Mouse (Mus musculus): ENCODE data around the gene Txn2. TPM values are rescaled to one million over a fixed set of nuclear protein-coding genes. Genes with fewer than 3 reads are reported as not detected.

The Txn2 gene
- not detected in 2 replicates for polyA plus RNA-seq (2012; ENCODE audit: insufficient read depth, insufficient read length, low replicate concordance, missing spikeins)

DNA sequence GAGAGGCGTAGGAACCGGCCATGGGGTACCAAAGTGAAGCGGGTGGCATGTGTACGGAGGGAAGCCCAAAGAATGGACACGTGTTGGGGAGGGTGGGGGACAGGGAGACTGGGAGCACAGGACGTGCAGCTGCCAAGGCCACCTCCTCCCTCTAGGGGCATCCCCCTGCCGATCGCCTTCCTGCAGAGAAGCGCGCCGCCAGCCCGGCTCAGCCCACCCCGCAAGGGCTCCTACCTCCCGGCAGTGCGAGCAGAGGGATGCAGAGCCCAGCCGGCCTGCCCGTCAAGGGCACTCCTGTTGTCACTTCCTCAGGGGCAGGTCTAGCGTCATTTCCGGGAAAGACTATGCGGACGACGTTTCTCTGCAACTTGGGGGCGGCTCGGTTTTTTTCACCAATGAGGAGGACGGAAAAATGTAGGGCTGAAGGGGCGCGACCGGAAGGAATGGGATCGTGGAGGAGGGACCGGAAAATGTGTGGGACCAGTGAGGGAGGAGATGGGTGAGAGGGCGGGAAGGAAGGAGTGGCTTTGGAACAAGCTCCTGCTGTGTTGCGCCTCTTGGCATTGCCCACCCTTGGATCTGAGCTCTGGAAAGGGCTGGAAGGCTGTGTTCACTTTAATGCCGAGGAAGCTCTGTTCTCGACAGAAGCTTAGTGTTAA, at the start of gene Txn2:
Gene Txn2, minus strand, starts transcription at position 334 of the 659 bp plus-strand sequence.
- H3K27ac ChIP-seq (ENCODE audit: insufficient read depth, low read depth, low read length), result peak within 1 kb of the TSS; percentile 94
- under 1% methylated on average over 34 of the region's 34 CpGs for WGBS
- H3K4me1 ChIP-seq (ENCODE audit: control insufficient read depth, insufficient read depth, low read length), result peaks cover 7% of the 10 kb centered on the region
- TF ChIP-seq CTCF (IDR thresholded peaks at IDR 0.05; ENCODE audit: insufficient read depth, low read depth, low read length) (no peak), POLR2A (IDR thresholded peaks at IDR 0.05; ENCODE audit: insufficient read depth, low read depth, low read length) (no peak; the same call in 1 of the 2 replicates)
- peak within 1 kb of the TSS; percentile 66 for H3K4me3 ChIP-seq (ENCODE audit: insufficient read depth, low read depth, low read length)

DNA sequence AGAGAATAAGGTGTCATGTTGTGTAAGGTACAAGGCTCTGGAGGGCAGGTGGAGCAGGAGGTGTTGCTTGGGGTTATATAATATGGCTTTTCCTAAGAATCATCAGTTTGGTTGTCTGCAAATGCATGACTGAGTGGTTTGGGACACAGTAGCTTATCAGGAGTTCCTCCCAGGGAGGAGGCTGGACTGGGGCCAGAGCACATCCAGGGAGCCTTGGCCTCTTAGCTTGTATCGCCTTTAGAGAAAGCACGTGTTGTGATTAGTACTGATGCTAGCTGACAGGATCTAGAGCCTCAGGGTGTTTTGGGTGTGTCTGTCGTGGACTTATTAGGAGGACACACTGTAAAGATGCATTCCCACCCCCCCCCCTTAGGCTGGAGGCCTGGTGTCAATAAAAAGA, 48.9 kb upstream of the Txn2 start:
- Histone ChIP-seq H3K27ac (ENCODE audit: insufficient read depth, low read depth, low read length) (no peak overlapping the region), H3K4me3 (ENCODE audit: insufficient read depth, low read depth, low read length) (no peak overlapping the region), H3K4me1 (ENCODE audit: control insufficient read depth, insufficient read depth, low read length) (peaks cover 4% of the 10 kb centered on the region)
- WGBS, result 56% methylated on average over 3 of the region's 3 CpGs
- TF ChIP-seq CTCF (IDR thresholded peaks at IDR 0.05; ENCODE audit: insufficient read depth, low read depth, low read length), result no peak
- no peak for TF ChIP-seq POLR2A (IDR thresholded peaks at IDR 0.05; ENCODE audit: insufficient read depth, low read depth, low read length)

- TF ChIP-seq POLR2A (IDR thresholded peaks at IDR 0.05; ENCODE audit: insufficient read depth, low read depth, low read length) (no peak), CTCF (IDR thresholded peaks at IDR 0.05; ENCODE audit: insufficient read depth, low read depth, low read length) (no peak)
- no peak overlapping the region for H3K4me3 ChIP-seq (ENCODE audit: insufficient read depth, low read depth, low read length)
- no peak overlapping the region for H3K27ac ChIP-seq (ENCODE audit: insufficient read depth, low read depth, low read length)
- 76% methylated on average over 6 of the region's 6 CpGs for WGBS
- H3K4me1 ChIP-seq (ENCODE audit: control insufficient read depth, insufficient read depth, low read length), result peaks cover 6% of the 10 kb centered on the region
Measured at GRCm38 (mm10) chr15:77974165-77974841, 45.5 kb upstream of the Txn2 start.

DNA sequence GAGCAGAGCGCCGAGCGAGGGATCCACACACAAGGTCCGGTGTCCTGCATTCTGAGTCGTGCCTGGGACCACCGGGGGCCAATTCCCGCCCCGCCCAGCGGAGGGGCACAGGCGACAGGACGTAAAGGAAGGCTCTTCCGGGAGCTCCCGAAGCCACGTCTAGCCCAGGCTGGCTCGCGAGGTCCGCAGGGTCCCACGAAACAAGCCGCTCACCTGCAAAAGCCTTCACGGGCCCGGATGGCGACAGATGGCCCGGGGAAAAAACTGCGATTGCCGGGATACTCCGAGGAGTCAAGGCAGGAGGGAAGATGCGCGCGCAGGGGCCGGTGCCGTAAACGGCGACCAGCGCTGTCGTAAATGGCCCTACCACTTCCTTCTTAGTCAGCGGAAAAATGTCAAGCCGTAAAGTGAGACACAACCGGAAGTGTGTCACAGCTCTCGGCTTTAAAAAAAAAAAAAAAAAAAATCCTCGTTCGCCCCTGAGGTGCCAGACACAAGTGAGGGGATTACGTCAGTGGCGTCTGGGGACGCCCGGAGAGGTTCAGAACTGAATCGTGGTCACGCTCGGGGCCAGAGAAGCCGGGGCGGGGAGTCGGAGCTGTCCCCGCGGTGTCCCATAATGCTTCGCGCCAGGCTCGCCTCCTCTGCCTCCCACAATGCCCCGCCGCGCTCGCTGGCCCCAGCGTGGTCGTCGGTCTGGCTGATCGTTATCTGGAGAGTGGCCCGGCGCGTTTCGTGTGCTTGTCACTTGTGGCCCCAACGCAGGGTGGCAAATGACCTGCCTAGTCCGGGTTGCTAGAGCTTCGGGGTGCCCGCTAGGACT, 41.9 kb upstream of the Txn2 start, which contains the start of gene Eif3d:
Gene Eif3d, minus strand, starts transcription at position 344 of the 823 bp plus-strand sequence.
- Histone ChIP-seq H3K27ac (ENCODE audit: insufficient read depth, low read depth, low read length) (peak within 1 kb of the TSS; percentile 99), H3K4me1 (ENCODE audit: control insufficient read depth, insufficient read depth, low read length) (peaks cover 11% of the 10 kb centered on the region), H3K4me3 (ENCODE audit: insufficient read depth, low read depth, low read length) (peak within 1 kb of the TSS; percentile 82)
- TF ChIP-seq POLR2A (IDR thresholded peaks at IDR 0.05; ENCODE audit: insufficient read depth, low read depth, low read length), result peak; percentile 67
- no peak for TF ChIP-seq CTCF (IDR thresholded peaks at IDR 0.05; ENCODE audit: insufficient read depth, low read depth, low read length)
- WGBS, result under 1% methylated on average over 72 of the region's 72 CpGs

DNA sequence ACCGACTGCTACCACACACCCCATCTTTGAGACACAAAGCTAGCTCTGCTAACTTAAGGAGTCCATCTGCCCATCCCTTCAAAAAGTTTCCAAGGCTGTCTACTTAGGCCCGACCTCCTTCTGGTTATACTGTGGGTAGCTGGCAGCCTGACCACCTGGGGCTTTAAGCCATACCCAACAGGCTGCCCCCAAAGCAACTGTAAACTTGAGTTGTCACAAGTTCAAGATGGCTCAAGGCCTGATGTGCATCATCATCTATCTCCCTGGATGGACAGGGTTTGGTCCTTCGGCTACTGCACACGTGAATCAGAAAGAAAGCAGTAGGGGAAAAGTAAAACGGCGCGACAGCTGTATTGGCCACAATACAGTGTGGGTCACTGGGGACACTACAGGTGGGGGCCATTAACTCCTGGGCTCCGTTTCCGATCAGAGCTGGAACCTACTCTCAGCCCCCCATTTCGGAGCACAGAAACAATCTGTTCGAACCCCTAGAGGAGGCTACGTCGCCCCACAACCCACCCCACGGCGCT, 41.2 kb upstream of the Txn2 start:
- Histone ChIP-seq H3K27ac (ENCODE audit: insufficient read depth, low read depth, low read length) (0 out of 2 replicates have a peak overlapping the region, but pooled peaks have one; percentile 5), H3K4me3 (ENCODE audit: insufficient read depth, low read depth, low read length) (peak overlapping the region; percentile 82), H3K4me1 (ENCODE audit: control insufficient read depth, insufficient read depth, low read length) (peaks cover 11% of the 10 kb centered on the region)
- 2% methylated on average over 15 of the region's 15 CpGs for WGBS
- TF ChIP-seq POLR2A (IDR thresholded peaks at IDR 0.05; ENCODE audit: insufficient read depth, low read depth, low read length), result no peak
- no peak for TF ChIP-seq CTCF (IDR thresholded peaks at IDR 0.05; ENCODE audit: insufficient read depth, low read depth, low read length)

DNA sequence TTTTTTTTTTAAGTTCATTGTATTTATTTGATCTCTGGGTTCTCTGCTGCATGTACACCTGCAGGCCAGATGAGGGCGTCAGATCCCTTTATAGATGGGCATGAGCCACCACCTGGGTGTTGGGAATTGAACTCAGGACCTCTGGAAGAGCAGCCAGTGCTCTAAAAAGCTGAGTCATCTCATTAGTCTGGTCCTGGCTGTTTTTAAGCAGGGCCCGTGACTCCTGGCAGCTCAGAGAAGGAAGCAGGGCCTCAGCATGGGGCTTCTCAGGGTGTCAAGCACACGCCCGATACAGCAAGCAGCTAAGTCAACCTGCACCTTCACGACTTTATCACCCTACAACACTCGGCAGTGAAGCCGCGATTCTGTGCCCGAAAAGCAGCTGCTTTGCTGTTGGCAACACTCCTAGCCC, 36.3 kb upstream of the Txn2 start:
- 75% methylated on average over 9 of the region's 9 CpGs for WGBS
- Histone ChIP-seq H3K4me1 (ENCODE audit: control insufficient read depth, insufficient read depth, low read length) (peaks cover 11% of the 10 kb centered on the region), H3K4me3 (ENCODE audit: insufficient read depth, low read depth, low read length) (no peak overlapping the region), H3K27ac (ENCODE audit: insufficient read depth, low read depth, low read length) (no peak overlapping the region)
- TF ChIP-seq POLR2A (IDR thresholded peaks at IDR 0.05; ENCODE audit: insufficient read depth, low read depth, low read length) (no peak), CTCF (IDR thresholded peaks at IDR 0.05; ENCODE audit: insufficient read depth, low read depth, low read length) (no peak)

DNA sequence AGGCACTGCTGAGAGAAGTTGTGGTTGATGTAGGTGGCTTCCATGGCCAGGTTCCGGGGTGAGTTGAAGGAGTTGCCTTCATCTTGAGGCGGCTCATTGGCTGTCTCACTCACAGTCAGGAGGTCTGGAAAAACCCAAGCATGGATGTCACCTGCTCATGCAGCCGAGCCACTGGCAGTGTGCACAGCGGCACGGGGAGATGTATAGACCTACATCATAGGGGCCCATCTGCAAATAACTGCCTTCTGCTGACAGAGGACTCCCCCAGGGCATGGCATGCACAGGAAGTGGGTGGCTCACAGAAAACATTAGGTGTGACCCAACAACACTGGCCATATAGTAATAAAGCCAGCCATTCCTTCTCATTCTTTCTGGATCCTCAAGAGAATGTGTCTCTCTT, 33.6 kb upstream of the Txn2 start:
- 96% methylated on average over 5 of the region's 5 CpGs for WGBS
- Histone ChIP-seq H3K27ac (ENCODE audit: insufficient read depth, low read depth, low read length) (no peak overlapping the region), H3K4me3 (ENCODE audit: insufficient read depth, low read depth, low read length) (no peak overlapping the region), H3K4me1 (ENCODE audit: control insufficient read depth, insufficient read depth, low read length) (no peaks in the 10 kb centered on the region)
- no peak for TF ChIP-seq POLR2A (IDR thresholded peaks at IDR 0.05; ENCODE audit: insufficient read depth, low read depth, low read length)
- TF ChIP-seq CTCF (IDR thresholded peaks at IDR 0.05; ENCODE audit: insufficient read depth, low read depth, low read length), result no peak

DNA sequence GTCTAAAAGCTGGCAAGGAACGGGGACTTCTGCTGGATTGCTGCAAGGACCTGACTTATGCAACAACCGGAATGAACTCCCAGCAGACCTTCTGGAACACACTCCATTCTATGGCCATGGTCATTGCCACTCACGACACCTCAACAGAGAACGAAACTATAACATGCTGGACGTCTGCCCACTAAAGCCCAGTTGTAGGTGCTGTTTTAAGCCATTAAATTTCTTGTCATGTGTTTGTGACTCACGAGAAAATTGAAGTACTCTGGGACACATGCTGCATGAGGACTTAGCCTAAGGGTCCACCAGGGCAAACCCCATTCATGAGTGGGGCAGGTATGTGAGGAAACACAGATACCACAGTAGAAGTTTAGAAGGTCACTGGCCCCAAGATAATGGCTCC, 31.9 kb upstream of the Txn2 start:
- Histone ChIP-seq H3K4me1 (ENCODE audit: control insufficient read depth, insufficient read depth, low read length) (peaks cover 3% of the 10 kb centered on the region), H3K4me3 (ENCODE audit: insufficient read depth, low read depth, low read length) (no peak overlapping the region), H3K27ac (ENCODE audit: insufficient read depth, low read depth, low read length) (no peak overlapping the region)
- TF ChIP-seq CTCF (IDR thresholded peaks at IDR 0.05; ENCODE audit: insufficient read depth, low read depth, low read length) (no peak), POLR2A (IDR thresholded peaks at IDR 0.05; ENCODE audit: insufficient read depth, low read depth, low read length) (no peak)
- 89% methylated on average over 6 of the region's 6 CpGs for WGBS
